Mouse (Mus musculus): ENCODE data around the gene Sel1l.

Sel1l gene

GRCm38 (mm10) chr12:91778211-91779003 lies 70.5 kb downstream of the Sel1l start:
- DNase-seq (ENCODE audit: low spot score): no peak

GRCm38 (mm10) chr12:91776342-91776741 lies 72.6 kb downstream of the Sel1l start:
- DNase-seq (ENCODE audit: low spot score): no peak

GRCm38 (mm10) chr12:91774811-91775284 lies 74.1 kb downstream of the Sel1l start:
- DNase-seq (ENCODE audit: low spot score): no peak

- DNase-seq (ENCODE audit: low spot score): no peak
Observed at GRCm38 (mm10) chr12:91768871-91769270, 80.1 kb downstream of the Sel1l start.

GRCm38 (mm10) chr12:91768176-91768575 lies 80.8 kb downstream of the Sel1l start:
- DNase-seq (ENCODE audit: low spot score): no peak

- peak; percentile 50 for DNase-seq (ENCODE audit: low spot score)
Observed at GRCm38 (mm10) chr12:91766338-91767107, 82.4 kb downstream of the Sel1l start.

GRCm38 (mm10) chr12:91765504-91765903 lies 83.5 kb downstream of the Sel1l start:
- no peak for DNase-seq (ENCODE audit: low spot score)

GRCm38 (mm10) chr12:91765054-91765453 lies 83.9 kb downstream of the Sel1l start:
- no peak for DNase-seq (ENCODE audit: low spot score)

- DNase-seq (ENCODE audit: low spot score): no peak
Observed at GRCm38 (mm10) chr12:91764471-91764870, 84.5 kb downstream of the Sel1l start.

GRCm38 (mm10) chr12:91759836-91760235 lies 89.1 kb downstream of the Sel1l start:
- no peak for DNase-seq (ENCODE audit: low spot score)

GRCm38 (mm10) chr12:91757854-91758562 lies 90.9 kb downstream of the Sel1l start:
- no peak for DNase-seq (ENCODE audit: low spot score)

GRCm38 (mm10) chr12:91756562-91757166 lies 92.3 kb downstream of the Sel1l start:
- no peak for DNase-seq (ENCODE audit: low spot score)

All from left cerebral cortex, adult 11 months (tissue).